Mouse (Mus musculus) cerebellum, adult 11 months (tissue): ENCODE results near the gene Hibch.
"Not testable (repeated sequence)": the region's sequence is repeated elsewhere in the genome, so short reads cannot be mapped to it uniquely, and the experiment has no call there.

Experiments used
- DNase-seq: peaks from one replicate; pipeline ENCODE4 v3.0.0; 2022

Gene Hibch

GRCm38 (mm10) chr1:52909783-52910182 is 65.1 kb downstream of the Hibch start:
- no peak for DNase-seq

GRCm38 (mm10) chr1:52916655-52917054 is 71.9 kb downstream of the Hibch start:
- DNase-seq = no peak

GRCm38 (mm10) chr1:52918897-52919296 is 74.2 kb downstream of the Hibch start:
- DNase-seq = not testable (repeated sequence)

- not testable (repeated sequence) for DNase-seq
Observed at GRCm38 (mm10) chr1:52924482-52924881, 79.8 kb downstream of the Hibch start.

GRCm38 (mm10) chr1:52934494-52934893 is 89.8 kb downstream of the Hibch start:
- no peak for DNase-seq

GRCm38 (mm10) chr1:52939021-52939420 is 94.3 kb downstream of the Hibch start:
- DNase-seq = no peak

- peak; percentile 33 for DNase-seq
Observed at GRCm38 (mm10) chr1:52947895-52948294, 103.2 kb downstream of the Hibch start.

- DNase-seq = no peak
Observed at GRCm38 (mm10) chr1:52951146-52951868, 106.6 kb downstream of the Hibch start.

- DNase-seq = no peak
Observed at GRCm38 (mm10) chr1:52952143-52952542, 107.4 kb downstream of the Hibch start.

- DNase-seq = peak; percentile 64
Observed at GRCm38 (mm10) chr1:52952551-52953397, 108.0 kb downstream of the Hibch start.

- no peak for DNase-seq
Observed at GRCm38 (mm10) chr1:52953548-52953947, 108.8 kb downstream of the Hibch start.

- DNase-seq = no peak
Observed at GRCm38 (mm10) chr1:52954456-52954855, 109.7 kb downstream of the Hibch start.

- DNase-seq = no peak
Observed at GRCm38 (mm10) chr1:52955102-52955501, 110.4 kb downstream of the Hibch start.

- no peak for DNase-seq
Observed at GRCm38 (mm10) chr1:52956746-52957145, 112.0 kb downstream of the Hibch start.

GRCm38 (mm10) chr1:52960191-52960590 is 115.5 kb downstream of the Hibch start:
- no peak for DNase-seq

- no peak for DNase-seq
Observed at GRCm38 (mm10) chr1:52963097-52963496, 118.4 kb downstream of the Hibch start.

- DNase-seq = no peak
Observed at GRCm38 (mm10) chr1:52964581-52964980, 119.9 kb downstream of the Hibch start.
